Mouse (Mus musculus) liver, postnatal 0 days (tissue): Measurements from ENCODE around the gene Tbc1d1. TPM values are rescaled to one million over a fixed set of nuclear protein-coding genes. Genes with fewer than 3 reads are reported as not detected.
A peak's percentile ranks its signal among the peaks of the same experiment; 100 is the strongest.

Experiments
- ATAC-seq: fragments of 200-750 bp; cut with Nextera tagmentation; 2 replicates; pipeline ENCODE4 v1.8.0; 2017; ENCODE audit warnings: mild to moderate bottlenecking, moderate library complexity
- DNase-seq: peaks from one replicate; pipeline ENCODE4 v3.0.0-alpha.2; 2016
- H3K27ac ChIP-seq: fragments of 300-500 bp; sonication (generic); 2 replicates; pipeline ENCODE4 v1.5.1; 2014; ENCODE audit warnings: antibody characterized with exemption, moderate library complexity, mild to moderate bottlenecking, low read depth
- H3K27me3 ChIP-seq: fragments of 300-500 bp; sonication (generic); 2 replicates; pipeline ENCODE4 v1.6.1; 2014; ENCODE audit warnings: low read length, control low read depth, mixed read lengths; ENCODE audit not compliant: insufficient read depth
- H3K36me3 ChIP-seq: fragments of 300-500 bp; sonication (generic); replicated peaks from 2 replicates; pipeline ENCODE4 v1.6.1; 2014; ENCODE audit warnings: mild to moderate bottlenecking, control low read depth, low read length, moderate library complexity, mixed read lengths; ENCODE audit not compliant: insufficient read depth
- H3K4me1 ChIP-seq: fragments of 300-500 bp; sonication (generic); 2 replicates; pipeline ENCODE4 v1.6.1; 2014; ENCODE audit warnings: antibody characterized with exemption, mild to moderate bottlenecking, control low read depth; ENCODE audit not compliant: insufficient read depth
- H3K4me2 ChIP-seq: fragments of 300-500 bp; sonication (generic); 2 replicates; pipeline ENCODE4 v1.6.1; 2014; ENCODE audit warnings: low read depth, mild to moderate bottlenecking, low read length, moderate library complexity, mixed read lengths
- H3K4me3 ChIP-seq: fragments of 300-500 bp; sonication (generic); 2 replicates; pipeline ENCODE4 v1.5.1; 2014; ENCODE audit warnings: low read depth, low read length
- H3K9ac ChIP-seq: fragments of 300-500 bp; sonication (generic); replicated peaks from 2 replicates; pipeline ENCODE4 v1.6.1; 2014; ENCODE audit warnings: mild to moderate bottlenecking, moderate library complexity
- H3K9me3 ChIP-seq: fragments of 300-500 bp; sonication (generic); 2 replicates; pipeline ENCODE4 v1.6.1; 2016; ENCODE audit warnings: mild to moderate bottlenecking, control low read depth, low read length, mixed read lengths
- CTCF ChIP-seq: sonication (generic); IDR thresholded peaks from 2 replicates; pipeline ENCODE4 v1.5.1; 2016; ENCODE audit warnings: antibody characterized with exemption, low read depth
- EP300 ChIP-seq: IDR thresholded peaks from 2 replicates; pipeline ENCODE4 v1.6.1; 2016; ENCODE audit warnings: antibody characterized with exemption, low read depth, mild to moderate bottlenecking
- WGBS: fragments of 180-500 bp; shearing (Covaris S2); extraction: QIAGEN DNeasy Blood & Tissue Kit; methylation state at CpG from one replicate; pipeline ENCODE4 v1.1.7; 2014; ENCODE audit not compliant: insufficient replicate concordance; 5-methylcytosine and 5-hydroxymethylcytosine counted together
- polyA plus RNA-seq: library from polyadenylated mRNA; unstranded; fragments of >200 nt; fragmentation: Nextera tagmentation; extraction: Ambion mirVana; gene quantifications from 2 replicates; pipeline ENCODE4 v1.2.1, GENCODE M21; 2015

The Tbc1d1 gene
- polyA plus RNA-seq, 1 experiment from 2014 or later = 5.0 TPM

GRCm38 (mm10) chr5:64277646-64278191 lies 121.6 kb downstream of the Tbc1d1 start:
- peaks cover 45% of the 10 kb centered on the region for H3K36me3 ChIP-seq
- H3K27ac ChIP-seq = no peak overlapping the region
- no peak for TF ChIP-seq EP300
- no peak for TF ChIP-seq CTCF
- H3K27me3 ChIP-seq = no peaks in the 10 kb centered on the region
- DNase-seq (no peak), ATAC-seq (no peak)
- no peak overlapping the region for H3K4me2 ChIP-seq
- H3K9ac ChIP-seq = no peak overlapping the region
- H3K4me3 ChIP-seq = no peak overlapping the region
- 86% methylated on average over 7 of the region's 7 CpGs for WGBS
- H3K4me1 ChIP-seq = no peaks in the 10 kb centered on the region
- no peaks in the 10 kb centered on the region for H3K9me3 ChIP-seq

GRCm38 (mm10) chr5:64279668-64280067 lies 123.6 kb downstream of the Tbc1d1 start:
- H3K4me3 ChIP-seq = no peak overlapping the region
- ATAC-seq = peak; percentile 64
- no peak overlapping the region for H3K9ac ChIP-seq
- H3K27ac ChIP-seq = no peak overlapping the region
- no peak for DNase-seq
- peaks cover 48% of the 10 kb centered on the region for H3K36me3 ChIP-seq
- H3K27me3 ChIP-seq = no peaks in the 10 kb centered on the region
- H3K9me3 ChIP-seq = no peaks in the 10 kb centered on the region
- no peaks in the 10 kb centered on the region for H3K4me1 ChIP-seq
- TF ChIP-seq CTCF (no peak), EP300 (no peak)
- H3K4me2 ChIP-seq = no peak overlapping the region
- 54% methylated on average over 7 of the region's 7 CpGs for WGBS

GRCm38 (mm10) chr5:64280191-64280590 lies 124.1 kb downstream of the Tbc1d1 start:
- H3K27ac ChIP-seq = no peak overlapping the region
- DNase-seq (no peak), ATAC-seq (no peak)
- no peaks in the 10 kb centered on the region for H3K9me3 ChIP-seq
- TF ChIP-seq EP300 = no peak
- no peak for TF ChIP-seq CTCF
- no peak overlapping the region for H3K4me3 ChIP-seq
- no peaks in the 10 kb centered on the region for H3K4me1 ChIP-seq
- WGBS = 86% methylated on average over 8 of the region's 8 CpGs
- H3K4me2 ChIP-seq = no peak overlapping the region
- H3K9ac ChIP-seq = no peak overlapping the region
- no peaks in the 10 kb centered on the region for H3K27me3 ChIP-seq
- peaks cover 48% of the 10 kb centered on the region for H3K36me3 ChIP-seq

- H3K4me2 ChIP-seq = no peak overlapping the region
- no peaks in the 10 kb centered on the region for H3K9me3 ChIP-seq
- no peak overlapping the region for H3K9ac ChIP-seq
- H3K4me3 ChIP-seq = no peak overlapping the region
- ATAC-seq (no peak), DNase-seq (no peak)
- TF ChIP-seq CTCF = no peak
- TF ChIP-seq EP300 = no peak
- H3K4me1 ChIP-seq = no peaks in the 10 kb centered on the region
- peaks cover 44% of the 10 kb centered on the region for H3K36me3 ChIP-seq
- no peak overlapping the region for H3K27ac ChIP-seq
- 75% methylated on average over 4 of the region's 4 CpGs for WGBS
- no peaks in the 10 kb centered on the region for H3K27me3 ChIP-seq
These were observed 124.5 kb downstream of the Tbc1d1 start for GRCm38 (mm10) chr5:64280613-64281012.

GRCm38 (mm10) chr5:64281674-64282073 lies 125.6 kb downstream of the Tbc1d1 start:
- 87% methylated on average over 7 of the region's 7 CpGs for WGBS
- Histone ChIP-seq H3K27me3 (no peaks in the 10 kb centered on the region), H3K36me3 (peaks cover 48% of the 10 kb centered on the region), H3K9me3 (no peaks in the 10 kb centered on the region), H3K27ac (no peak overlapping the region), H3K4me2 (no peak overlapping the region), H3K4me3 (no peak overlapping the region), H3K9ac (no peak overlapping the region), H3K4me1 (no peaks in the 10 kb centered on the region)
- DNase-seq (no peak), ATAC-seq (no peak)
- TF ChIP-seq EP300 = no peak

GRCm38 (mm10) chr5:64282594-64282993 lies 126.5 kb downstream of the Tbc1d1 start:
- Histone ChIP-seq H3K4me2 (no peak overlapping the region), H3K4me3 (no peak overlapping the region), H3K9ac (no peak overlapping the region), H3K4me1 (no peaks in the 10 kb centered on the region), H3K9me3 (no peaks in the 10 kb centered on the region), H3K27ac (no peak overlapping the region), H3K36me3 (peaks cover 49% of the 10 kb centered on the region), H3K27me3 (no peaks in the 10 kb centered on the region)
- no peak for TF ChIP-seq EP300
- ATAC-seq (no peak), DNase-seq (no peak)
- 77% methylated on average over 4 of the region's 4 CpGs for whole genome bisulfite sequencing

GRCm38 (mm10) chr5:64285289-64285688 lies 129.2 kb downstream of the Tbc1d1 start:
- H3K4me1 ChIP-seq = 0 out of 2 replicates have a peak, but pooled peaks cover 4% of the 10 kb centered on the region
- H3K27ac ChIP-seq = no peak overlapping the region
- no peaks in the 10 kb centered on the region for H3K27me3 ChIP-seq
- DNase-seq (no peak), ATAC-seq (no peak)
- no peak overlapping the region for H3K9ac ChIP-seq
- H3K36me3 ChIP-seq = peaks cover 30% of the 10 kb centered on the region
- no peak overlapping the region for H3K4me2 ChIP-seq
- WGBS = 86% methylated on average over 4 of the region's 4 CpGs
- H3K9me3 ChIP-seq = no peaks in the 10 kb centered on the region
- no peak overlapping the region for H3K4me3 ChIP-seq
- TF ChIP-seq EP300 = no peak
- no peak for TF ChIP-seq CTCF
